Mouse (Mus musculus) kidney, postnatal 36 days (tissue): Measurements from ENCODE around the gene Aaas.
A peak's percentile ranks its signal among the peaks of the same experiment; 100 is the strongest.
"Not testable (repeated sequence)": the region's sequence is repeated elsewhere in the genome, so short reads cannot be mapped to it uniquely, and the experiment has no call there.

ENCODE experiments used
- DNase-seq, 2 experiments: peaks; one replicate each; pipeline ENCODE4 v3.0.0; 2021 to 2022; ENCODE audit warnings: mixed read lengths in 2 of 2

Gene Aaas

GRCm38 (mm10) chr15:102356501-102357325, 6.1 kb upstream of the Aaas start:
- no peak for DNase-seq

- DNase-seq = peak; percentile 58 to 72
Observed at GRCm38 (mm10) chr15:102355871-102356441, 5.4 kb upstream of the Aaas start.

- peak; percentile 46 to 74 for DNase-seq
Observed at GRCm38 (mm10) chr15:102355134-102355870, 4.7 kb upstream of the Aaas start.

- no peak for DNase-seq
Observed at GRCm38 (mm10) chr15:102353986-102354385, 3.4 kb upstream of the Aaas start.

GRCm38 (mm10) chr15:102352177-102352576, 1.6 kb upstream of the Aaas start:
- DNase-seq = peak in 1 of 2 experiments; percentile 53

- no peak for DNase-seq
Observed at GRCm38 (mm10) chr15:102350942-102351291, 346 bp upstream of the Aaas start.

GRCm38 (mm10) chr15:102346444-102346843, 4.1 kb downstream of the Aaas start:
- no peak for DNase-seq

- DNase-seq = no peak
Observed at GRCm38 (mm10) chr15:102344490-102344889, 6.1 kb downstream of the Aaas start.

GRCm38 (mm10) chr15:102341580-102341979, 9.0 kb downstream of the Aaas start:
- peak; percentile 62 to 83 for DNase-seq

- no peak for DNase-seq
Observed at GRCm38 (mm10) chr15:102339612-102340011, 11.0 kb downstream of the Aaas start.

- peak; percentile 25 to 77 for DNase-seq
Observed at GRCm38 (mm10) chr15:102336946-102337345, 13.6 kb downstream of the Aaas start.

GRCm38 (mm10) chr15:102335925-102336324, 14.6 kb downstream of the Aaas start:
- not testable (repeated sequence) for DNase-seq

GRCm38 (mm10) chr15:102335254-102335653, 15.3 kb downstream of the Aaas start:
- DNase-seq = no peak

GRCm38 (mm10) chr15:102331610-102332015, 19.0 kb downstream of the Aaas start, which contains the start of gene Myg1:
Myg1 (plus strand) TSS chr15:102331709.
- DNase-seq = peak; percentile 87 to 90

- no peak for DNase-seq
Observed at GRCm38 (mm10) chr15:102326892-102327291, 23.7 kb downstream of the Aaas start.

GRCm38 (mm10) chr15:102326022-102326576, 24.5 kb downstream of the Aaas start, which contains the start of gene Pfdn5:
Pfdn5 (plus strand) TSS chr15:102326116.
- peak; percentile 92 to 93 for DNase-seq

- peak; percentile 31 to 44 for DNase-seq
Observed at GRCm38 (mm10) chr15:102324654-102325473, 25.7 kb downstream of the Aaas start.

GRCm38 (mm10) chr15:102316263-102316662, 34.3 kb downstream of the Aaas start:
- peak; percentile 65 to 87 for DNase-seq

- no peak for DNase-seq
Observed at GRCm38 (mm10) chr15:102315292-102315691, 35.3 kb downstream of the Aaas start.

GRCm38 (mm10) chr15:102311489-102311888, 39.1 kb downstream of the Aaas start:
- no peak for DNase-seq

- peak; percentile 58 to 73 for DNase-seq
Observed at GRCm38 (mm10) chr15:102310074-102310845, 40.3 kb downstream of the Aaas start.
